Mouse (Mus musculus): ENCODE measurements around the gene Slc12a3.

GRCm38 (mm10) chr8:94362607-94363239, 33.7 kb downstream of the Slc12a3 start:
- TF ChIP-seq CTCF (IDR thresholded peaks at IDR 0.05; ENCODE audit: extremely low read depth, insufficient read depth, insufficient read length, insufficient replicate concordance): no peak
- no peak for TF ChIP-seq POLR2A (IDR thresholded peaks at IDR 0.05; ENCODE audit: low read depth, low read length)

Data from spleen, adult 2 months (tissue).